Mouse (Mus musculus) MEL-GATA-1-ER (cell line): Measurements from ENCODE around the gene Osbpl8.
A peak's percentile ranks its signal among the peaks of the same experiment; 100 is the strongest.
"Not testable (repeated sequence)": the region's sequence is repeated elsewhere in the genome, so short reads cannot be mapped to it uniquely, and the experiment has no call there.

Experiments
- DNase-seq: peaks from one replicate; pipeline ENCODE4 v3.0.0-alpha.2; 2012; ENCODE audit warnings: low read depth; ENCODE audit errors: extremely low read depth

Osbpl8 gene

DNA sequence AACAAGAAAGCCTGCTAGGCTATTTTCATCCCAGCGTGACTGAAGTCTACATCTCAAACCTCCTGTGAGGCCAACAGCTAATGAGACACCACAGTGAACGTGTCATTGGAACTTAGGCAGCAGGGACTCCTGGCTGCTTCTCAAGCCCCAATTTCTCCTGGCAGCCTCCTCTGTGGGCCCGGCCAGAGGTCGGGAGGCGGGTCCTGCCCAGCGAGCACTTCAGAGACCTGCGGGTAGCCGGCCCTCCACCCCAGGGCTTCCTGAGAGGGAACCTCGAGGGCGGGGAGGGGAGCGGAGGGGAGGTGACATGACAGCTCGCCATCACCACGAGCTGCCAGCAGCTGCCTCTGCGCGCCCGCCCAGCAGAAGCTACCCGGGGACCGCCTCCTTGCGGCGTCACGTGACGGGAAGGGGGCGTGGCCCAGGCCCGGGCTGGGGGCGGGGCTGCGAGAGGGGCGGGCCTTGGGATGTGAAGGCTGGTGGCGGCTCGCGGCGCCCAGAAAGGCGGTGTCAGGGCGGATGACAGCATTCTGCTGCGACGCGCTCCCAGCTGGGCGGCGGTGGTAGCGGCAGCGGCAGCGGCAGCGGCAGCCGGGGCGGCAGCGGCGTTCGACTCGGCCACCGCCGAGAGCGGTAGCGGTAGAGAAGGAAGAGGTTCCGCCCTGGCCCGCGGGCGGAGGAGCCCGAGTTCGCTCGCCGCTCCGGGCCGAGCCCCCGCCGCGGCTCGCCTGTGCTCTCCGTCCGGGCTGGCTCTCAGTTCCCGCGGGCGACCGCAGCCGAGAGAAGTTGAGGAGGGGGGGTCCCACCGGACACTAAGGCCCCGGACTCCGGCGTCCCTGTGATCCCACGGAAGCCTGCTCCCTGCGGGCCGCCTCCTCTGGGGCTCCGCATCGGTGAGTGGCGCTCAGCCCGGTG lies at the start of gene Osbpl8:
Osbpl8 (plus strand) TSS at position 449 of the 915 bp plus-strand sequence.
- peak; percentile 74 for DNase-seq

DNA sequence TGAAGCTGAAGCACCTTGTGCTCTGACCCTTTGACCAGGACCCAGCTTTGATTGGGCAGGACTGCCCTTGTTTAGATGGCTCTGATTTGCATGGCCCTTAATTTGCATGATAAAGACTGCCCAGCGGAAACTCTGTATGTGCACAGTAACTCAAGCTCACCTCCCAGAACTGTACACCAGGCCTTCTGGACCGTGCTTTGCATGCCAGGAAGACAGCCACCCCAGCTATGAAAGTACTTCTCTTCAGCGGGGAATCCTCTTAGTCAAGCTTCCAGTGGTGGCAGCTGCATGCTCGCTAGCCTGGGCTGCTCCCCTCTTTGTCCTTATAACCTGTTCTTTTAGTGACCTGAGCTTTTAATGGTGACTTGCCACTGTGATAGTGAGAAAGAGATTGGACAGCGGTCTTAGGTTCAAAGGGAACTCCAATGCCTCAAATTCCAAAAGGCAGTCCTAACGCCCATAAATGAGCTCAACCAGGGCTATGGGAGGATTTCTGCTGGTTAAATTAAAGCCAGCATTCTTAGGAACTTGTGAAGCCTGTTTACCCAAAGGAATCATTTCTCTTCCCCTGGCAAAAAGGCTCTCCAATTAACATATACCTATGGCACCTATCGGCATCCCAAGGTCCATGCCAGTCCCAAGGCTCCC lies 47.2 kb upstream of the Osbpl8 start:
- no peak for DNase-seq

DNA sequence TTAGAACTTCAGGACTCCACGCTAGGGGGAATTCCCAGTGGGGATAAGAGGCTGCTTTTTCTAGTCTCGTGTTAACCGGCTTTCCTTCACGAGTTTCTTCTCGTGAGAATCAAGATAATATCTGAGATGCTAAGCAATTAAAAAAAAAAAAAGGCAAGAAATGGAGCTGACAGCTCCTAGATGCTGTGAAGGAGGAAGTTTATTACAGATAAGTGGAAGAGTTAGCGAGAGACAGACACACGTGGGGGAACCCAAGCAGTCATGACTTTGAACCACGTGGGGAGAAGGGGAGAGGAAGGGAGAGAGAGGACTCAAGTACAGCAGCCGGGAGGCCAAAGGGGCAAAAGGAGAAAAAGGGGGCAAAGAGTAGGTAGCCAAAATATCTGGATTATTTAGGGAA lies 46.3 kb upstream of the Osbpl8 start:
- DNase-seq = no peak

DNA sequence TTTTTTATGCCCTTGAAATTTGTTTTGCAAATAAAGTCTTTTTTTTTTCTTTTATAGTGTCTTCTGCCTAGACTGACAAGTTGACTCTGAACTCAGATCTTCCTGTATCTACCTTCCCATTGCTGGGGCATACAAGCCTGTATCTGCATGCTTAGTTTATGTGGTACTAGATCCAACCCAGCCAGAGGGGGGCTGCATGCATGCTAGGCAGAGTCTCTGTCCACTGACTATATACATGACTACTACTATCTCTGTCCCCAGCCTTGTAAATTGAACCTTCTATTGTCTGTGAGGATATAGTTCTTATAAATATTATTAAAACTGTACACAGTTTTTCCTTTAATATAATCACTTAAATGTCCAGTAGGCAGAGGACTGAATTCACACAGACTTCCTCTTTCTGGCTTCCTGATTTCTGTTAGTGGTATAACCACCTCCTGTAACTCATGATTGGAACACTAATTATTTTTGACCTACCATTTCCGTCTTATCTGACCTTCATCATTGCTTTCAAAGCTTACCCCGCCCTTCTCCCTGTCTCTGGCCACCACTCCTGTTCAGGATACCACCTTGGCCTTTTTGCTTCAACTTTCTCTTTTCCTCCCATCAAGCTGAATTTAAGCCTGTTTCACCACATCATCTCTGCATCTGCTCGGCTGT lies 45.4 kb upstream of the Osbpl8 start:
- DNase-seq = peak; percentile 86

DNA sequence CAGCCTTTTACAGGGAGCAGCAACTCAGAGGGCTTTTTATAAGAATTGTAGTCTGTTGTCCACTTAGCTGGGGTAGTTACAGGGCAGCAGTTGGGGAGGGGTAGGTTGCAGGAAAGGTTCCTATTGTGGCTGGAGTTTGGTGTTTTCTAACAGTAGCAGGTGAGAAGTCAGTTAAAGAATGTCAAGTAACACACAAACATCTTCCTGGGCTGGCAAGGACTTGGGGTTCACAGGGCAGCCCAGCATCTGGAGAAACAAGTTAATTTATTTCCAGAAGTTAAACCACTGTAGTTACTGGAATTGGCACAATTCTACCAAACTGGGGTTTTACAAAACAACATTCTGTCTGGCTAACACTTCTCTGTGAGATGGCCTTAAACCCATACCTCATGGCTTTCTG lies 44.8 kb upstream of the Osbpl8 start:
- DNase-seq = no peak

DNA sequence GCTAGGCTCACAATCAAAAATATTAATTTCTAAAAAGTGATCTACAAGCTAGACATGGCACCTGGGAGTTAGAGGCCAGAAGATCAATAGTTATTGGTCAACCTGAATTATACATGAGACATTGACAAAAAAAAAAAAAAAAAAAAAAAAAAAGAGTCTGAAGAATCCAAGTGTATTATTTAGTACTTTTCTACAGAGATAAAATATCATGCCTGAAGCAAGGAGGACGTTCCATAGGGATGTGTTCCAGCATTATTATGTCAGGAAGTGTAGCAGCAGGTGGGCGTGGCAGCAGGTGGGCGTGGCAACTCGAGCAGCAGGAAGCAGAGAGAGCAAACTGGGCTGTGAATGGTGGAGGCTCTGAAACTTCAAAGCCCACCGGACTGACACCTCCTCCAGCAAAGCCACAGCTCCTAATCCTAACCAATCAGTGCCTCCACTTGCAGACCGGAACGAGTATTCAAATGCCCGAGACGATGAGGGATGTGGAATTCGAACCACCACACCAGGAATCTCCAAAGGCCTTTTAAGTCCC lies 41.6 kb upstream of the Osbpl8 start:
- DNase-seq = no peak

DNA sequence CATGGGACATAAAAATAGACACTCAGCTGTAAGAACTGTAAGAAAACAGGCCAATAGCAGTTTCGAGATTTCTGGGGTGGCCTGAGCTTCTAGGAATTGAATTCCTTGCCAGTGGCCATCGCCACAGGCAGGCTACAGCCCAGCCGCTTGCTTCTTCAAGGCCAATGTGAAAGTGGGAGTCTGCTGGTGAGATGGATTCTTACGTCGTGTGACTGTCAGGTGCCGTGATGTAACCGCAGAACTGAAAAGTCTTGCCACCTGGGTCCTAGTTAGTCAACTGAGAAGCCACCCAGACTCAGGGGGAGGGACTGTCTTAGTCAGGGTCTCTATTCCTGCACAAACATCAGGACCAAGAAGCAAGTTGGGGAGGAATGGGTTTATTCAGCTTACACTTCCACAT lies 40.4 kb upstream of the Osbpl8 start:
- no peak for DNase-seq

DNA sequence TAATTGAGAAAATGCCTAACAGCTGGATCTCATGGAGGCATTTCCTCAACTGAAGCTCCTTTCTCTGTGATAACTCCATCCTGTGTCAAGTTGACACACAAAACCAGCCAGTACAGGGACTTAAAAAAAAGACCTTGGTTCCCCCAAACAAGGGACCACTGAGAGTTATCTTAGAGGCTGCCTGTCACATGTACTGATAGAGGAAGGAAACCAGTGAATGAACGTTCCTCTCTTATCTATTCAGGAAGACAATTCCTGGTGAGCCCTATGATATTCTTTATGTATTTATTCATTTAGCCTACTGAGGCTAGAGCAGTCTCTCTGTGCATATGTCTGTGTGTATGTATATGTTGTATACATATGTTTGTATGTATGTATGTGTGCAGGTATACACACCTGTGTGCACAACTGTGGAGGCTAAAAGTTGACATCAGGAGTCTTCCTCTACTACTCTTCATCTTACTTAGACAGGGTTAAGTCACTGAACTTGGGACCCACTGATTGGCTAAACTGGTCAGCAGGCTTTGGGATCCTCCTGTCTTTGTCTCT lies 39.7 kb upstream of the Osbpl8 start:
- DNase-seq = peak; percentile 83

DNA sequence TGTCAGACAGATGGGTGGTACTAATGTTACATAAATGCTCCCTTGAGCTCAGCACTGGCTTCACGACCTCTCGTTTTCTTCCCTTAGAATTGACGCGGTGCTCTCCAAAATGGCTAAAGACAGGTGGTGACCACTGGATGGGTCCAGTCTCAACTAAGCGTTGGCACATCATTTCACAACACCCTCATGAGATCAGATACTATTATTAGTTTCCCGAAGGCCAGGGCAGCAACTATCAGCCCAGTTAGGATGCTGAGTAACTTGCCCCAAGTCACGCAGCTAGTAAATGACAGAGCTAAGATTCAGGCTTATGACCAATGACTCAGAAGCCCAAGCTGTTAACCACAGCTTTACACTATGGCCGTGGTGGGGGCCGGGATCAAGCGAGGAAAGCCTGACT lies 37.2 kb upstream of the Osbpl8 start:
- no peak for DNase-seq

DNA sequence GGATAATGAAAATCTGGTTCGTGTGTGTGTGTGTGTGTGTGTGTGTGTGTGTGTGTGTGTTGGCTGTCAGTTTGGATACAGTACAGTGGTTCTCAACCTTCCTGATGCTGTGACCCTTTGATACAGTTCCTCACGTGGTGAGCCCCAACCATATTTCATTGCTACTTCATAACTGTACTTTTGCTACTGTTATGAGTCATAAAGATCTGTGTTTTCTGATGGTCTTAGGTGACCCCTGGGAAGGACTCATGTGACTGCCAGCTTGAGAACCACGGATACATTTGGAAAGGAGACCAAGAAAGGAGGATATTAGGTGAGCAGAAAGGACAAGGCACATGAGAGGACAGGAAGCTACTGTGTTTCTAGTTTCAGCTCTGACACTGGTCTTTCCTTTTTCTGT lies 36.1 kb upstream of the Osbpl8 start:
- no peak for DNase-seq

DNA sequence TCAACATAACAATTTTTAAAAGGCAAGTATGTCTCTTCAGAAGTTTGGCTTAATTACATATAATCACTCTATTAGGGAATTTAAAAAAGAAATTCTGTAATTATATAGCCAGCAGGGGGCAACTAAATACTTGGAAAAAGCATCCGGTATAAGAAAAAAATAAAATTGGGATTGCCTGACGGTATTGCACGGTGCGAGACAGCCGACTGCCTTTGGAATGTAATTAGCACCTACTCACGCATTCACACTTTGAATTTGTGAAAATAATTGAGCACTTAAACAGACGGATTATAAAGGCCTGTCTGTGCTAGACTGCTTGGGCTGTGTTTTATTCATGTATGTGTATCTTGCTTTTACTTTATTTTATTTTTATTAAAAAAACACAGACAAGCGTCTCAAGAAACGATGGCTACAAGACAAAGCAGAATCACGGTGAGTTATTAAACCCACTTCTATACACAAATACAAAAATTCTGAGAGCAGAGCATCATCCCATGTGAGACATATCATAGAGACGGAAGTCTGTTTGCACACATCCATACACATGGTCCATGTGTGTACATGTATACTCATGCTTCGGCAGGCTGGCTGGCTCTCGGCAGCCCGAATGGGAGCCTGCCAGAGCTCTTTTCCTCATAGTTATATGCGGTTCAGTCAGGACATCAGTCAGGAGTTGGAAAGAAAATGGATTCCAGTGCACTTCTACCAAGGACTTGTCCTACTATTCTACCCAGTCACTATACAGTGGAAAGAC lies 34.5 kb upstream of the Osbpl8 start:
- DNase-seq = no peak

DNA sequence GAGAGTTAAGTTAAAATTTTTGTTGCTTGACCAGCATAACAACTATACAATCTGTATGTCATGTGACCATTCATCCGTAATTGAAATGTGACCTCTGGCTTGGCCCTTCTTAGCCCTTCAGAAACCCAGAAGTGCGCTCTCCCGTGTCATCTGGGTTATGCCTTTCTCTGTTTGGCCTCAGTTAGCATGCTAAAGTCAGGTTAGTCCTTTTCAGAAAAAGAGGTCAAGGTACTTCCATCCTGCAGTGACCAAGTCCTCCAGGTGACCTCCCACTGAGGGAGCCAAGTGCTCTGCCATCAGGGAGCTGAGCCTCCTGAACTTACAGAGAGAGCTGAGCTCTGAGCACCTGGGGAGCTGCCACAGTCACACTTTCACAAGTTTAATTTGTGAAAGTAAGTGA lies 33.7 kb upstream of the Osbpl8 start:
- DNase-seq = no peak

DNA sequence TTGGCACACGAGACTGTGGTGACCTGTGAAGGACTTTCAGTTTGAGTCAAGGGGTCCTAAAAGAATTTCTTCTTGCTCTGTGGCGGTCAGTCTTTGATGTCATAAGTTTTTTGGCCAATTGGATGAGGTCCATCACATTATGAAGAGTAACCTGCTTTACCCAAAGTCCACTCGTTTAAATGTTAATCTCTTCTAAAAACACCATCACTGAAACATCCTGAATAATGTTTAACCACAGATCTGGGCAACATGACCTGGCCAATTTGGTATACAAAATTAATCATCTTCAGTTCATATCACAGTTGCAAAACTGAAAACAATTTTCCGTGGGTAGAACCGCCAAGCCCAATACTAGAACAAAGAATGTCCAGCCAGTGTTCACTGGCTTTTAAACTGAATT lies 31.3 kb upstream of the Osbpl8 start:
- DNase-seq = no peak

DNA sequence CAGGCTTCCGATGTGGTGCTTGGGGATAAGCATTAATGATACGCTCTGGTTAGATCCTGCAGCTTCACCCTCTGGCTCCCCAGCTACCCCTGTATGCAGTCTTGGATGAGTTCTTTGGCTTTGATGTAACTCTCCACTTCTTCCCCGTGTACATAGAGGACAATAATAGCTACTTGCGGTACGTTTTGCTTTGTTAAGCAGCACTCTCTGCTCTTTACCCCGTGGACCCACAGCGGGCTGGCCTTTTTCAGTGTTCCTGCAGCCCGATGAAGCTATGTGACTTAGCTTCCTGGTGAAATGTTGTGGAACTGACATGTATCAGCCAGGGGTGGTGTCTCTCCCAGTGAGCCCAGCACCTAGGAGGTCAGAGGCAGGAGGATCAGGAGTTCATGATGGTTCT lies 30.6 kb upstream of the Osbpl8 start:
- DNase-seq = no peak

DNA sequence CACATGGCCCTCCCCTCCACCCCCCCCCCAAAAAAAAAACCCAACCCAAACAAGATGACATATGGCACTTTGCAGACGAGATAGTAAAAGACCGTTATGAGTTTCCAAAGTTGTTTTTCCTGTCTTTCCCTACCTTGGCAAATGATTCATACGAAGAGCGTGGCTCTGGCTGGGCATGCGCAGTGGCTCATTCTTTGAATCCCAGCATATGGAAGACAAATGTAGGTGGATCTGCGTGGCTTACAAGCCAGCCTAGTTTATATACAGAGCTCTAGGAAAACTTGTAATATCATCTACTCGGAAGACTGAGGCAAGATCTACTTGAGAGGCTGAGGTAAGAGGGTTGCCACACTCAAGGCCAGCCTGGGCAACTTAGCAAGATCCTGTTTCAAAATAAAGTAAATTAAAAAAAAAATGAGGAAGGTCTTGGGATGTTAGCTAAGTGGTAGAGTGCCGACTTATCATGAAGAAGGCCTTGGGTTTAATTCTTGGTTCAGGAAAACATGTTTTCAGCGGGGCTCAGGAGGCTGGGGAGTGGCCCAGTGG lies 30.1 kb upstream of the Osbpl8 start:
- DNase-seq = no peak

DNA sequence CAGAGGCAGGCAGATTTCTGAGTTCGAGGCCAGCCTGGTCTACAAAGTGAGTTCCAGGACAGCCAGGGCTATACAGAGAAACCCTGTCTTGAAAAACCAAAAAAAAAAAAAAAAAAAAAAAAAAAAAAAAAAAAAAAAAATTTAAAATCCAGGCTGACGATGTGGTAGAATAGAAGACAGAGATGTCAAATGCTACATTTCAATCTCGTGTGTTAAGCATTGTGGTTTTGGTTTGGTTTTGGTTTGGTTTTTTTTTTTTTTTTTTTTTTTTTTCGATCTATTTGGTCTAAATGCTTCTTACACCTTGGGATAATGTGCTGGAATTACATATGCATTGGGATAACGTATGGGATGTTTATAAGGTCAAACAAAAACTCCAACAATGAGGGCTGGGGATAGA lies 28.2 kb upstream of the Osbpl8 start:
- not testable (repeated sequence) for DNase-seq

DNA sequence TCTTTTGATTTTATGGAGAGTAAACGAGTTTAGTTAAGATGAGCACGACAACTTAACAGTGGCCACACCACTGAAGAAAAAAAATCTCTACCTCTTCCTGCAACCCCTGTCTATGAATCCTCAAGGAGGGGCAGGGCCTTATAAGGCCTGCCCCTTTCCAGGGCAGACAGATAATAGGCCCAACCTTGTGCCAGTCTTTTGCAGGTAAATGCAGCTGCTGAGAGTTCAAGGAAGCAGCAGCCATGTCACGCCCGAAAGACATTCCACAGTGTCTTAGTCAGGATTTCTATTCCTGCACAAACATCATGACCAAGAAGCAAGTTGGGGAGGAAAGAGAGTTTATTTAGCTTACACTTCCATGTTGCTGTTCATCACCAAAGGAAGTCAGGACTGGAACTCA lies 26.6 kb upstream of the Osbpl8 start:
- DNase-seq = no peak

DNA sequence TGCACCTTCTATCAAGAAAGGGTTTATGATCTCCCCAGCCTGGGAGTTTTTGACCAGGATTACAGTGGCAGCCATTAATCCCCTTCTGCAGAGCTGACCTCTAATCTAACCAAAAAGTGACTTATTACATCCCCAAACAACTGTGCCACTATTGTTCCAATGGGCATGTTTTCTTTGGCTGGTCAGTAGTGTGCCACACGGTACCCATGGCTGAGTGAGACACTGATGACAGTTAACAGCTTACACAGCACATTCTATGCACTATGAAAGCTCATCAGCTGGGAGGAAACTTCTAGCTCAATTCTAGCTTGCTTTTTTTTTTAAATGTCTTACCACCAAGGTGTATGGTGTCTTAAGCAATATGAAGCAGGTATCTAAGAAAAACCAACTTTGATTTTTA lies 25.4 kb upstream of the Osbpl8 start:
- no peak for DNase-seq

DNA sequence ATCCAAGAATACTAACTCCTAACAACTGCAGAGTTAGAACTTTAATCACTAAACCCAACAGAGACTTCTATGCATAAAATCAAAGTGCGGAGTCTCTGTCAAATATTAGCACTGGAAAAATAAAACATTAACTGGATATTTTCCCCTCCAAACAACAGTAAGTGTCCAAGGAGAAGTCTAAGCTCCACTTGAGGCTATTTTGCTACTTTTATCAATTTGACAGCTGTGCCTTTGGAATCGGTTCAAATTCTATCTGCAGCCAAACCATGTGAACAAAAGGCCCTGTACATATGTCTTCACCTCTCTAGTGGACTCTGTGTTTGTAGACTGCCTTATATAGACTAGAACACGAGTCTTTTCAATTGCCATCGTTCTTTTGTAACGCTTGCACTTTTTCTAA lies 24.7 kb upstream of the Osbpl8 start:
- no peak for DNase-seq

DNA sequence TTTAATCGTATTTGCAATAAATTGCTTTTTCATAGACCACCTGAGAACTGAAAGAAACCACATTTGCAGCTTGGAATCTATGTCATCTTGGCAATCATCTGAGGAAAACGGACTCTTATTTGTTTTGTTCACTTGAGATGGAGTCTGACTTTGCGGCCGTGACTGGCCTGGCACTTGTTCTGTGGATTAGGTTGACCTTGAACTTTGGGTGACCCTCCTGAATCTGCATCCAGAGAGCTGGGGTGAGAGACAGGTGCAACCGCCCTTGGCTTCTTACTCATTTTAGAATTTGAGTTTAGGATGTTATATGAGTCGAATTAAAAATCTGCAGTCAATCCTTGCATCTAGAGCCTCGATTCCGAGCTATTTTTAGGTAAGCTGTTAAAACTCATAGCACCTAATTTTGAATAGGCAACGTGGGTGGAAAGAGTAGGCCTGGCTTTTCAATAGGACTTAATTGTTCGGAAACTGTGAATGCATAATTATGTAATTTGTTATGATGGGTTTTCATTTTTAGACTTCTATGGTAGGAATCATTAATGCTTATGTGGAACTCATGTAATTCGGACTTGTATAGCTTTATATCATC lies 20.1 kb upstream of the Osbpl8 start:
- DNase-seq = no peak
